Mouse (Mus musculus) hindbrain, embryonic 13.5 days (tissue): ENCODE results near the gene Atg7. TPM values are rescaled to one million over a fixed set of nuclear protein-coding genes. Genes with fewer than 3 reads are reported as not detected.

Experiments used
- ATAC-seq: fragments of 200-750 bp; cut with Nextera tagmentation; 2 replicates; pipeline ENCODE4 v1.8.0; 2017; ENCODE audit warnings: moderate TSS enrichment; ENCODE audit not compliant: low FRiP score
- H3K27ac ChIP-seq: fragments of 300-500 bp; sonication (generic); 2 replicates; pipeline ENCODE4 v1.5.1; 2015; ENCODE audit warnings: inconsistent platforms, mild to moderate bottlenecking, moderate library complexity
- H3K27me3 ChIP-seq: fragments of 300-500 bp; sonication (generic); 2 replicates; pipeline ENCODE4 v1.6.1; 2015; ENCODE audit warnings: mild to moderate bottlenecking, inconsistent platforms
- H3K36me3 ChIP-seq: fragments of 300-500 bp; sonication (generic); 2 replicates; pipeline ENCODE4 v1.6.1; 2015; ENCODE audit warnings: mild to moderate bottlenecking, inconsistent platforms
- H3K4me1 ChIP-seq: fragments of 300-500 bp; sonication (generic); replicated peaks from 2 replicates; pipeline ENCODE4 v1.6.1; 2015; ENCODE audit warnings: inconsistent platforms
- H3K4me2 ChIP-seq: fragments of 300-500 bp; sonication (generic); 2 replicates; pipeline ENCODE4 v1.6.1; 2015; ENCODE audit warnings: inconsistent platforms, mild to moderate bottlenecking, moderate library complexity
- H3K4me3 ChIP-seq: fragments of 300-500 bp; sonication (generic); 2 replicates; pipeline ENCODE4 v1.5.1; 2015; ENCODE audit warnings: mild to moderate bottlenecking, inconsistent platforms
- H3K9ac ChIP-seq: fragments of 300-500 bp; sonication (generic); 2 replicates; pipeline ENCODE4 v1.6.1; 2015; ENCODE audit warnings: mild to moderate bottlenecking, inconsistent platforms
- H3K9me3 ChIP-seq: fragments of 300-500 bp; sonication (generic); 2 replicates; pipeline ENCODE4 v1.6.1; 2016; ENCODE audit warnings: inconsistent platforms
- WGBS: fragments of 180-500 bp; shearing (Covaris S2); methylation state at CpG from one replicate; pipeline ENCODE4 v1.1.7; 2015; 5-methylcytosine and 5-hydroxymethylcytosine counted together
- polyA plus RNA-seq: library from polyadenylated mRNA; unstranded; fragments of >200 nt; fragmentation: Nextera tagmentation; extraction: Ambion mirVana; gene quantifications from 2 replicates; pipeline ENCODE4 v1.2.1, GENCODE M21; 2015

Atg7 gene
- polyA plus RNA-seq, 1 experiment from 2014 or later = 18.2 TPM

- H3K4me1 ChIP-seq = no peaks in the 10 kb centered on the region
- H3K9ac ChIP-seq = no peak overlapping the region
- 81% methylated on average over 4 of the region's 4 CpGs for WGBS
- H3K4me2 ChIP-seq = no peak overlapping the region
- H3K36me3 ChIP-seq = no peaks in the 10 kb centered on the region
- H3K4me3 ChIP-seq = no peak overlapping the region
- H3K27ac ChIP-seq = no peak overlapping the region
- H3K27me3 ChIP-seq = 0 out of 2 replicates have a peak, but pooled peaks cover 9% of the 10 kb centered on the region
- H3K9me3 ChIP-seq = no peaks in the 10 kb centered on the region
- ATAC-seq = no peak
Measured at GRCm38 (mm10) chr6:114659278-114659991, 16.5 kb downstream of the Atg7 start.

- no peaks in the 10 kb centered on the region for H3K4me1 ChIP-seq
- no peak overlapping the region for H3K4me2 ChIP-seq
- 60% methylated on average over 5 of the region's 5 CpGs for whole genome bisulfite sequencing
- H3K27me3 ChIP-seq = 0 out of 2 replicates have a peak, but pooled peaks cover 9% of the 10 kb centered on the region
- no peak overlapping the region for H3K9ac ChIP-seq
- ATAC-seq = no peak
- H3K36me3 ChIP-seq = no peaks in the 10 kb centered on the region
- H3K27ac ChIP-seq = no peak overlapping the region
- no peaks in the 10 kb centered on the region for H3K9me3 ChIP-seq
- H3K4me3 ChIP-seq = no peak overlapping the region
Measured at GRCm38 (mm10) chr6:114659992-114660800, 17.3 kb downstream of the Atg7 start.

- WGBS = 91% methylated on average over 2 of the region's 2 CpGs
Measured at GRCm38 (mm10) chr6:114663707-114664106, 20.8 kb downstream of the Atg7 start.

GRCm38 (mm10) chr6:114664716-114665115 lies 21.8 kb downstream of the Atg7 start:
- H3K4me2 ChIP-seq = no peak overlapping the region
- H3K4me3 ChIP-seq = no peak overlapping the region
- no peak overlapping the region for H3K27ac ChIP-seq
- no peaks in the 10 kb centered on the region for H3K27me3 ChIP-seq
- no peak overlapping the region for H3K9ac ChIP-seq
- H3K4me1 ChIP-seq = no peaks in the 10 kb centered on the region
- H3K36me3 ChIP-seq = no peaks in the 10 kb centered on the region
- WGBS = 84% methylated on average over 2 of the region's 2 CpGs
- H3K9me3 ChIP-seq = no peaks in the 10 kb centered on the region
- ATAC-seq = no peak

More at GRCm38 (mm10) chr6:114663707-114664106, 20.8 kb downstream of the Atg7 start:
- Histone ChIP-seq H3K36me3 (no peaks in the 10 kb centered on the region), H3K27ac (no peak overlapping the region), H3K4me1 (no peaks in the 10 kb centered on the region), H3K9ac (no peak overlapping the region), H3K9me3 (no peaks in the 10 kb centered on the region), H3K27me3 (0 out of 2 replicates have a peak, but pooled peaks cover 3% of the 10 kb centered on the region), H3K4me2 (no peak overlapping the region), H3K4me3 (no peak overlapping the region)
- ATAC-seq = no peak

- no peak overlapping the region for H3K4me2 ChIP-seq
- H3K27ac ChIP-seq = no peak overlapping the region
- no peaks in the 10 kb centered on the region for H3K9me3 ChIP-seq
- WGBS = 97% methylated on average over 6 of the region's 6 CpGs
- no peak overlapping the region for H3K9ac ChIP-seq
- H3K4me1 ChIP-seq = no peaks in the 10 kb centered on the region
- no peak for ATAC-seq
- H3K27me3 ChIP-seq = no peaks in the 10 kb centered on the region
- H3K4me3 ChIP-seq = no peak overlapping the region
- H3K36me3 ChIP-seq = no peaks in the 10 kb centered on the region
Measured at GRCm38 (mm10) chr6:114667518-114667917, 24.6 kb downstream of the Atg7 start.

- Histone ChIP-seq H3K27ac (no peak overlapping the region), H3K9me3 (0 out of 2 replicates have a peak, but pooled peaks cover 9% of the 10 kb centered on the region), H3K4me2 (no peak overlapping the region), H3K9ac (no peak overlapping the region), H3K4me3 (no peak overlapping the region), H3K36me3 (peaks cover 31% of the 10 kb centered on the region), H3K27me3 (no peaks in the 10 kb centered on the region), H3K4me1 (no peaks in the 10 kb centered on the region)
- no peak for ATAC-seq
Measured at GRCm38 (mm10) chr6:114674771-114675170, 31.9 kb downstream of the Atg7 start.

- Histone ChIP-seq H3K4me2 (no peak overlapping the region), H3K27me3 (no peaks in the 10 kb centered on the region), H3K27ac (no peak overlapping the region), H3K36me3 (peaks cover 37% of the 10 kb centered on the region), H3K4me3 (no peak overlapping the region), H3K4me1 (no peaks in the 10 kb centered on the region), H3K9me3 (0 out of 2 replicates have a peak, but pooled peaks cover 9% of the 10 kb centered on the region), H3K9ac (no peak overlapping the region)
- no peak for ATAC-seq
- WGBS = 53% methylated on average over 5 of the region's 5 CpGs
Measured at GRCm38 (mm10) chr6:114676091-114676490, 33.2 kb downstream of the Atg7 start.

GRCm38 (mm10) chr6:114682092-114682711 lies 39.3 kb downstream of the Atg7 start:
- H3K9me3 ChIP-seq = no peaks in the 10 kb centered on the region
- H3K27ac ChIP-seq = no peak overlapping the region
- no peaks in the 10 kb centered on the region; the same call in 1 of the 2 replicates for H3K4me1 ChIP-seq
- WGBS = 18% methylated on average over 9 of the region's 9 CpGs
- ATAC-seq = no peak
- no peak overlapping the region for H3K9ac ChIP-seq
- no peak overlapping the region for H3K4me2 ChIP-seq
- peaks cover 14% of the 10 kb centered on the region for H3K36me3 ChIP-seq
- H3K27me3 ChIP-seq = no peaks in the 10 kb centered on the region
- H3K4me3 ChIP-seq = no peak overlapping the region

GRCm38 (mm10) chr6:114683741-114684140 lies 40.8 kb downstream of the Atg7 start:
- Histone ChIP-seq H3K4me1 (no peaks in the 10 kb centered on the region; the same call in 1 of the 2 replicates), H3K27ac (no peak overlapping the region), H3K36me3 (peaks cover 8% of the 10 kb centered on the region), H3K27me3 (no peaks in the 10 kb centered on the region), H3K9me3 (no peaks in the 10 kb centered on the region), H3K4me2 (no peak overlapping the region), H3K9ac (no peak overlapping the region), H3K4me3 (no peak overlapping the region)
- ATAC-seq = no peak
- WGBS = 82% methylated on average over 1 of the region's 1 CpGs

- Histone ChIP-seq H3K27ac (no peak overlapping the region), H3K4me3 (no peak overlapping the region), H3K9me3 (no peaks in the 10 kb centered on the region), H3K9ac (no peak overlapping the region), H3K27me3 (no peaks in the 10 kb centered on the region), H3K4me1 (no peaks in the 10 kb centered on the region; the same call in 1 of the 2 replicates), H3K4me2 (no peak overlapping the region), H3K36me3 (peaks cover 8% of the 10 kb centered on the region)
- 58% methylated on average over 3 of the region's 3 CpGs for WGBS
- no peak for ATAC-seq
Measured at GRCm38 (mm10) chr6:114684407-114684806, 41.5 kb downstream of the Atg7 start.

GRCm38 (mm10) chr6:114685412-114685811 lies 42.5 kb downstream of the Atg7 start:
- Histone ChIP-seq H3K36me3 (no peaks in the 10 kb centered on the region; the same call in 1 of the 2 replicates), H3K9ac (no peak overlapping the region), H3K9me3 (no peaks in the 10 kb centered on the region), H3K4me1 (peaks cover 6% of the 10 kb centered on the region), H3K27me3 (no peaks in the 10 kb centered on the region), H3K4me2 (no peak overlapping the region), H3K4me3 (no peak overlapping the region), H3K27ac (no peak overlapping the region)
- 83% methylated on average over 1 of the region's 1 CpGs for WGBS
- ATAC-seq = no peak

- H3K9me3 ChIP-seq = no peaks in the 10 kb centered on the region
- H3K9ac ChIP-seq = no peak overlapping the region
- no peak overlapping the region for H3K4me2 ChIP-seq
- 96% methylated on average over 1 of the region's 1 CpGs for WGBS
- no peak for ATAC-seq
- H3K4me3 ChIP-seq = no peak overlapping the region
- peaks cover 10% of the 10 kb centered on the region for H3K4me1 ChIP-seq
- H3K36me3 ChIP-seq = no peaks in the 10 kb centered on the region
- H3K27me3 ChIP-seq = no peaks in the 10 kb centered on the region
- no peak overlapping the region for H3K27ac ChIP-seq
Measured at GRCm38 (mm10) chr6:114687035-114687434, 44.1 kb downstream of the Atg7 start.
